Mouse (Mus musculus): ENCODE results near the gene Jup.
A peak's percentile ranks its signal among the peaks of the same experiment; 100 is the strongest.
"Not testable (repeated sequence)": the region's sequence is repeated elsewhere in the genome, so short reads cannot be mapped to it uniquely, and the experiment has no call there.

Jup gene

GRCm38 (mm10) chr11:100360175-100360574 lies 37.4 kb downstream of the Jup start:
- no peak for DNase-seq (ENCODE audit: low spot score in 2 of 2)

- no peak for DNase-seq (ENCODE audit: low spot score in 2 of 2)
Measured at GRCm38 (mm10) chr11:100357408-100357807, 40.2 kb downstream of the Jup start.

GRCm38 (mm10) chr11:100356819-100357211 lies 40.7 kb downstream of the Jup start:
- no peak for DNase-seq (ENCODE audit: low spot score in 2 of 2)

- peak; percentile 40 to 76 for DNase-seq (ENCODE audit: low spot score in 2 of 2)
Measured at GRCm38 (mm10) chr11:100355972-100356818, 41.4 kb downstream of the Jup start, which contains the start of gene Hap1. TSS of gene Hap1 (minus strand) at chr11:100356128.

- peak in 1 of 2 experiments; percentile 55 for DNase-seq (ENCODE audit: low spot score in 2 of 2)
Measured at GRCm38 (mm10) chr11:100355151-100355951, 42.2 kb downstream of the Jup start.

GRCm38 (mm10) chr11:100352076-100352857 lies 45.3 kb downstream of the Jup start:
- no peak for DNase-seq (ENCODE audit: low spot score in 2 of 2)

DNA sequence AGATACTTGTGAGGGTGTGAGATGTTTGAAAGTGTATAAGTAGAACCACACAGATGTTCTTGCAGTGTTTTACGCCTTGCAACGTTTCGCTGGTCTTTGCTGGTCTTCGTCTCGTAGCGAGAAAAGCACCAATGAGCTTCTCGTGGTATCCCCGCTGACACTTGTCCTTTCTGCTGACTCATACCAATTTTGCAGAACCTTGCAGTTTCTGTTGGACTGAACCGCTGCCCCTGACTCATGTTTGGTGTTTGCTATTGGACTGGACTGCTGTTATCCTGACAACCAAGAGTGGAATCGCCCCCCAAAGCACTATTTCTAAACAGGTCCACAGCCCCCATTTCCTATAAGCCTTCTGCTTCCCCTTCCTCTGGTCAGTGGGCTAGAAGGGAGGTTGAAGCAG lies 53.3 kb downstream of the Jup start:
- no peak for DNase-seq (ENCODE audit: low spot score in 2 of 2)

GRCm38 (mm10) chr11:100335731-100336130 lies 61.8 kb downstream of the Jup start:
- no peak for DNase-seq (ENCODE audit: low spot score in 2 of 2)

- DNase-seq (ENCODE audit: low spot score in 2 of 2), result no peak
Measured at GRCm38 (mm10) chr11:100333944-100334457, 63.6 kb downstream of the Jup start, which contains the start of gene Gast. TSS of gene Gast (plus strand) at chr11:100334407.

- DNase-seq (ENCODE audit: low spot score in 2 of 2), result no peak
Measured at GRCm38 (mm10) chr11:100332766-100333515, 64.6 kb downstream of the Jup start.

DNA sequence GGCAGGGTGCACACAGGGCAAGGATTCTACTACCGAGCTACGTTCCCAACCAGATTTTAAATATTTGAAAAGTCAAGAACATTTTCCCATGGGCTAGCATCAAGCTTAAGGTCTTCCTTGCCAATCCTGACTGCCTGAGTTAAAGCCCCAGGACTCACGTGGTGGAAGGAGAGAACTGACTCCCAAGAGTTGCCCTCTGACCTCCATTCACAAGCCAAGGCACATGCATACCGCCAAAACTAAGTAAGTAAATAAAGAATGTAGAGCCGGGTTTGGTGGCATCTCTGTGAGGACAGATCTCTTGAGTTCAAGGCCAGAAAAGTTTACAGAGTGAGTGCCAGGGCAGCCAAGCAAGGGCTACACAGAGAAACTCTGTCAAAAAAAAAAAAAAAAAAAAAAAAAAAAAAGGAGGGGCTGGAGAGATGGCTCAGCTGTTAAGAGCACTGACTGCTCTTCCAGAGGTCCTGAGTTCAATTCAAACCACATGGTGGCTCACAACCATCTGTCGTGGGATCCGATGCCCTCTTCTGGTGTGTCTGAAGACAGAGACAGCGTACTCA lies 66.7 kb downstream of the Jup start:
- not testable (repeated sequence) for DNase-seq (ENCODE audit: low spot score in 2 of 2)

DNA sequence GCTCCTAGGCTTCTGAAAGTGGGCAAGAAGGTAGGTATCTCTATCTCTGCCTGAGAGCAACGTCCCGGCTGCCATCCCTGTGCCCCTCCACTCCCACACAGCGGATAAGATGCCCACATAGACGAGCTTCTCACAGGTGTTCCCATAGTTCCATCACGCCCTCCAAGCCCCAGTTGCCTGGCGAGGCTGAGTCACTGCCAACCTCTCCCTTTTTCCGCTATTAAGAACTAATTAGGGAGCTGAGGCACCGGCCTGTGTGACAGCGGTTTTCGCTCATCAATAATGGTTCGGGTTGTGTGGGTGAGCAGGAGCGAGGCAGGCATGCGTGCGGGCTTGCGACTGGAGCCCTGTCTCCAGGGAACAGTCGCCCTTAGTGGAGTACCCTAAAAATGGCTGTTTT lies 67.3 kb downstream of the Jup start:
- DNase-seq (ENCODE audit: low spot score in 2 of 2), result no peak

DNA sequence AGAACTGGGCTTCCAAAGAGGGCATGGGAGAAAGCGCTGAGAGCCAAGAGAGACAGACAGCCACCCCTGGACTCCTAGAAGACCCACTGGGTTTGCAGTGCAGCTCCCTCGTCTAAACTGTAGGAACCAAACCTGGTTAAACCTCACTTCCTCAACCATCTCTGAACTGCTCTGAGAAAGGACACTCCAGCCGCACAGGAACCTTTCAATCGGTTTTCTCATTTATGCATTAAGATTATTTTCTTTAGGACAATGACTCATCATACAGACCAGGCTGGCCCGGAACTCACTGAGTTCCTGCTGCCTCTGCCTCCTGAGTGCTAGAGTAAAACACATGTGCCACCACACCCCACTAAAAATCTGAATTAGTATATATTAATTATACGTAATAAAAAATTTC lies 69.8 kb downstream of the Jup start:
- DNase-seq (ENCODE audit: low spot score in 2 of 2), result no peak

DNA sequence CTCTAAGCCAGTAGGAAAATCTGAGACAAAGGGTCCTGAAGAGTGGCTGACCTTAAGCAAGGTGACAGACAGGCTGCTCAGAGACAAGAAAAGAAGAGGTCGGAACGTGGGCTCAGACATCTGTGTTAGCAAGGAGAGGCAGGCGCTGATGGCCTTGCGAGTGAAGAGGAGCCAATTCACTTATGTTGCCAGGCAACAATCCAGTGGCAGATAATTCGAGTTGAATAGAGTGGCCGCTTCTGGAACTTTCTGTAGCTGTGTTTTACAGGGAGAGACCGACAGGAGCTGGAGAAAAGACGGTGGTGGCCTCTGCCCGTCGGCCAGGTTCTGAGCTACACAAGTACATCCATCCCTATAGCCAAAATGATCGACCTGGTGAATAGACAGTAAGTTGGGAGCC lies 70.2 kb downstream of the Jup start:
- DNase-seq (ENCODE audit: low spot score in 2 of 2), result no peak

GRCm38 (mm10) chr11:100325062-100325629 lies 72.4 kb downstream of the Jup start:
- no peak for DNase-seq (ENCODE audit: low spot score in 2 of 2)

DNA sequence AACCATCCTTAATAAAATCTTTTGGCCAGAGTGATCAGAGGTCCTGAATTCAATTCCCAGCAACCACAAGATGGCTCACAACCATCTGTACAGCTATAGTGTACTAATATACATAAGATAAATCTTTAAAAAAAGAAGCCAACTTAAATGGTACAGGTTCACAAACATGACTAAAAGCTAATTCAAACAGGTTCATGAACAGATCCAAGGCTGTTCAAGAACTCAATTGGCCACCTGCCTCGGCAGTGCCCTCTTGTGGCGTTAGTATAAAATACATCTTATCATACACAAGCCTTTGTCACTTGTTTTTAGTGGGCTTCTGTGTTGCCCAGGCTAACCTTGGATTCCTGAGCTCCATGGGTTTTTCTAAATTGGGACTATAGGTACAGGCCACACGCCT lies 74.0 kb downstream of the Jup start:
- peak in 1 of 2 experiments; percentile 31 for DNase-seq (ENCODE audit: low spot score in 2 of 2)

- no peak for DNase-seq (ENCODE audit: low spot score in 2 of 2)
Measured at GRCm38 (mm10) chr11:100322591-100323258, 74.8 kb downstream of the Jup start.

- not testable (repeated sequence) for DNase-seq (ENCODE audit: low spot score in 2 of 2)
Measured at GRCm38 (mm10) chr11:100321479-100322305, 75.9 kb downstream of the Jup start.

Data from urinary bladder, adult 18-20 months (tissue).